Mouse (Mus musculus) adrenal gland, postnatal 25 days (tissue): ENCODE measurements around the gene Myadm. TPM values are rescaled to one million over a fixed set of nuclear protein-coding genes. Genes with fewer than 3 reads are reported as not detected.
"Not testable (repeated sequence)": the region's sequence is repeated elsewhere in the genome, so short reads cannot be mapped to it uniquely, and the experiment has no call there.

Experiments
- DNase-seq: peaks from one replicate; pipeline ENCODE4 v3.0.0; 2021; ENCODE audit warnings: mixed read lengths
- total RNA-seq: library from RNA; stranded (reverse); gene quantifications from 2 replicates; pipeline ENCODE4 v1.2.3, GENCODE M21; 2021

The Myadm gene
- total RNA-seq, 1 experiment from 2014 or later, result 71.5 TPM

GRCm38 (mm10) chr7:3290257-3291033, 1.6 kb downstream of the Myadm start:
- DNase-seq, result peak; percentile 94

GRCm38 (mm10) chr7:3291197-3291596, 2.3 kb downstream of the Myadm start:
- no peak for DNase-seq

GRCm38 (mm10) chr7:3291764-3292163, 2.9 kb downstream of the Myadm start:
- DNase-seq, result no peak

GRCm38 (mm10) chr7:3292271-3292670, 3.4 kb downstream of the Myadm start:
- not testable (repeated sequence) for DNase-seq

GRCm38 (mm10) chr7:3292791-3293190, 3.9 kb downstream of the Myadm start:
- peak; percentile 87 for DNase-seq

GRCm38 (mm10) chr7:3294794-3295193, 5.9 kb downstream of the Myadm start:
- DNase-seq, result no peak

GRCm38 (mm10) chr7:3295321-3296110, 6.6 kb downstream of the Myadm start:
- DNase-seq, result no peak

- DNase-seq, result no peak
Measured at GRCm38 (mm10) chr7:3296711-3297110, 7.8 kb downstream of the Myadm start.

- no peak for DNase-seq
Measured at GRCm38 (mm10) chr7:3299941-3300617, 11.2 kb downstream of the Myadm start.

- no peak for DNase-seq
Measured at GRCm38 (mm10) chr7:3300891-3301627, 12.2 kb downstream of the Myadm start.

- no peak for DNase-seq
Measured at GRCm38 (mm10) chr7:3301628-3302555, 13.0 kb downstream of the Myadm start.

GRCm38 (mm10) chr7:3302556-3303275, 13.8 kb downstream of the Myadm start:
- no peak for DNase-seq

- DNase-seq, result no peak
Measured at GRCm38 (mm10) chr7:3303276-3303781, 14.4 kb downstream of the Myadm start.

- DNase-seq, result no peak
Measured at GRCm38 (mm10) chr7:3303789-3304188, 14.9 kb downstream of the Myadm start.

- no peak for DNase-seq
Measured at GRCm38 (mm10) chr7:3304298-3304697, 15.4 kb downstream of the Myadm start.

GRCm38 (mm10) chr7:3306400-3306799, 17.5 kb downstream of the Myadm start:
- no peak for DNase-seq

GRCm38 (mm10) chr7:3308646-3309045, 19.8 kb downstream of the Myadm start:
- no peak for DNase-seq

GRCm38 (mm10) chr7:3310233-3310632, 21.4 kb downstream of the Myadm start:
- DNase-seq, result no peak

GRCm38 (mm10) chr7:3313571-3313970, 24.7 kb downstream of the Myadm start:
- no peak for DNase-seq

- no peak for DNase-seq
Measured at GRCm38 (mm10) chr7:3314121-3314520, 25.2 kb downstream of the Myadm start.
